Mouse (Mus musculus): ENCODE results near the gene Sipa1l3. TPM values are rescaled to one million over a fixed set of nuclear protein-coding genes. Genes with fewer than 3 reads are reported as not detected.

Gene Sipa1l3
- polyA plus RNA-seq, 1 experiment = 19.0 TPM

DNA sequence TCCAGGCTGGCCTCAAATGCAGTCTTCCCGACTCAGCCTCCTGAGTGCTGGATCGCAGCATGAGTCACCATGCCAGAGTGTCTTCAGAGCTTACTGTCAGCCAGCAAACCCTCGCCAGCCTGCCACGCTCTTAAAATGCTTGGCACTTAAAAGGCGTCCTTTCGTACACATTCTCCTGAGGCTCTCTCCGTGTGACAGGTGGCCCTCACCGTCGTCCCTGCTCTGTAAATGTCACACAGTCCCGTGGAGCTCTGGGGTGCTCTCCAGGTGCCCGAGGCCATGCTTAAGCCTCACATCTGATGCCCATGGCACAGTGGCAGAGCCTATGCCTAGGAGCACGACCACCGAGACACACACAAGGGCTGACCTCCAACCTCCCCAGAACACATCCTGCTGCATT, 132.1 kb downstream of the Sipa1l3 start:
- Histone ChIP-seq H3K36me3 (ENCODE audit: control insufficient read depth, insufficient read depth) (peaks cover 5% of the 10 kb centered on the region), H3K4me3 (no peak overlapping the region), H3K4me2 (ENCODE audit: low read depth) (no peak overlapping the region), H3ac (ENCODE audit: control insufficient read depth, insufficient read length) (no peak overlapping the region), H3K79me2 (ENCODE audit: control insufficient read depth, insufficient read depth) (no peaks in the 10 kb centered on the region), H3K27me3 (ENCODE audit: control insufficient read depth, insufficient read depth, insufficient read length) (no peaks in the 10 kb centered on the region)
- no peak for TF ChIP-seq REST (IDR thresholded peaks at IDR 0.05; ENCODE audit: insufficient read depth, insufficient read length)
- no peak for TF ChIP-seq CEBPB (IDR thresholded peaks at IDR 0.05; ENCODE audit: insufficient read depth, poor library complexity, severe bottlenecking)
- TF ChIP-seq MYOD1 (IDR thresholded peaks at IDR 0.05; ENCODE audit: control insufficient read depth in 1 of 3, insufficient read length in 2 of 3, low read depth in 2 of 3) = no peak
- no peak for TF ChIP-seq E2F4 (IDR thresholded peaks at IDR 0.05; ENCODE audit: insufficient read depth)
- TF ChIP-seq POLR2A (IDR thresholded peaks at IDR 0.05; ENCODE audit: insufficient read length, low read depth) = no peak
- no peak for TF ChIP-seq POLR2AphosphoS2 (IDR thresholded peaks at IDR 0.05; ENCODE audit: insufficient read length, low read depth)
- no peak for TF ChIP-seq SRF (IDR thresholded peaks at IDR 0.05; ENCODE audit: control insufficient read depth, insufficient read length, low read depth)

DNA sequence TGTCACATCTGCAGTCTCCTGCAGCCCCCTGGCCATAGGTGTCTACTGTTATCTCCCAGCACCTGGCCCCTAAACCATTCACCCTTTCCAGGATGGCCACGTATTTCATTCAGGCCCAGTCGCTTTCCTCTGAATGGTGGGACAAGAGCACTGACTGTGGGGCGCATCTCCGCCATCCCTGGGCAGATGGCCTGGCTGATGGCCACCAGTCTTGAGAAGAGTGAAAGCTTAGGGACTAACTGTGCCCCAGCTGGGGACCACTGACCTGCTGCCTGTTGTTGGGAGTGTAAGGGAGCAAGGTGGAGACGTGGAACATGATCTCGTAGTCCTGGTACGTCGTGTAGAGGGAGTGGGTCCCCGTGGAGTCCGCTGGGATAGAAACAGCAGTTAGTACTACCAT, 132.7 kb downstream of the Sipa1l3 start:
- no peak overlapping the region for H3ac ChIP-seq (ENCODE audit: control insufficient read depth, insufficient read length)
- no peak overlapping the region for H3K4me3 ChIP-seq
- no peaks in the 10 kb centered on the region for H3K27me3 ChIP-seq (ENCODE audit: control insufficient read depth, insufficient read depth, insufficient read length)
- H3K4me2 ChIP-seq (ENCODE audit: low read depth) = no peak overlapping the region
- H3K79me2 ChIP-seq (ENCODE audit: control insufficient read depth, insufficient read depth) = no peaks in the 10 kb centered on the region
- TF ChIP-seq TCF12 (IDR thresholded peaks at IDR 0.05; ENCODE audit: insufficient read depth, poor library complexity, severe bottlenecking) (no peak), POLR2A (IDR thresholded peaks at IDR 0.05; ENCODE audit: insufficient read length, low read depth) (no peak), E2F4 (IDR thresholded peaks at IDR 0.05; ENCODE audit: insufficient read depth) (no peak), CEBPB (IDR thresholded peaks at IDR 0.05; ENCODE audit: insufficient read depth, poor library complexity, severe bottlenecking) (no peak), MYOG (IDR thresholded peaks at IDR 0.05; ENCODE audit: control insufficient read depth in 1 of 3, insufficient read depth in 1 of 3, insufficient read length in 2 of 3, low read depth in 2 of 3) (no peak), MYOD1 (IDR thresholded peaks at IDR 0.05; ENCODE audit: control insufficient read depth in 1 of 3, insufficient read length in 2 of 3, low read depth in 2 of 3) (no peak), TCF3 (IDR thresholded peaks at IDR 0.05; ENCODE audit: insufficient read length, low read depth) (no peak), REST (IDR thresholded peaks at IDR 0.05; ENCODE audit: insufficient read depth, insufficient read length) (no peak), POLR2AphosphoS2 (IDR thresholded peaks at IDR 0.05; ENCODE audit: insufficient read length, low read depth) (no peak), MAX (IDR thresholded peaks at IDR 0.05; ENCODE audit: low read depth) (no peak), USF1 (IDR thresholded peaks at IDR 0.05; ENCODE audit: low read depth) (no peak), SRF (IDR thresholded peaks at IDR 0.05; ENCODE audit: control insufficient read depth, insufficient read length, low read depth) (no peak)
- H3K36me3 ChIP-seq (ENCODE audit: control insufficient read depth, insufficient read depth) = peaks cover 5% of the 10 kb centered on the region

DNA sequence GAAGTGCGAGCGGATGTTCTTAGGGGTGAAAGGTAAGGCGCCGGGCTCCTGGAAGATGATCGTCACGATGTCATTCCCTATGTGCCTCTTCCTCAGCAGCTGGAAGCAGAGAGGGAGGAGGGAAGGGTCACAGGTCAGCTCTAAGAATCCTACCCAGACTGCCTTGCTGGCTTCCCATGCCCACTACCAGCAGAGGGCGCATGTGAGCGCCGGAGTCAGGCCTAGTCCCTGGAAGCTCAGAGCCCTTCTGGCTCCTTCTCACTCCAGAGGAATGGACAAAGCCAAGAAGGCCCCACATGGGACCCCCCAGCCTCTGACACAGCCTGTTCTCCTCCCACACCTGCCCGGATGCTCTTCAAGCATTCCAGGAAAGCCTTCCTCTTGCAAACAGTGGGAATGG, 135.2 kb downstream of the Sipa1l3 start:
- peaks cover 5% of the 10 kb centered on the region for H3K36me3 ChIP-seq (ENCODE audit: control insufficient read depth, insufficient read depth)
- no peaks in the 10 kb centered on the region for H3K79me2 ChIP-seq (ENCODE audit: control insufficient read depth, insufficient read depth)
- no peaks in the 10 kb centered on the region for H3K27me3 ChIP-seq (ENCODE audit: control insufficient read depth, insufficient read depth, insufficient read length)
- TF ChIP-seq SRF (IDR thresholded peaks at IDR 0.05; ENCODE audit: control insufficient read depth, insufficient read length, low read depth) = no peak
- TF ChIP-seq USF1 (IDR thresholded peaks at IDR 0.05; ENCODE audit: low read depth) = no peak
- TF ChIP-seq TCF12 (IDR thresholded peaks at IDR 0.05; ENCODE audit: insufficient read depth, poor library complexity, severe bottlenecking) = no peak
- TF ChIP-seq MYOD1 (IDR thresholded peaks at IDR 0.05; ENCODE audit: control insufficient read depth in 1 of 3, insufficient read length in 2 of 3, low read depth in 2 of 3) = no peak
- no peak for TF ChIP-seq POLR2AphosphoS2 (IDR thresholded peaks at IDR 0.05; ENCODE audit: insufficient read length, low read depth)
- TF ChIP-seq MYOG (IDR thresholded peaks at IDR 0.05; ENCODE audit: control insufficient read depth in 1 of 3, insufficient read depth in 1 of 3, insufficient read length in 2 of 3, low read depth in 2 of 3) = no peak
- TF ChIP-seq REST (IDR thresholded peaks at IDR 0.05; ENCODE audit: insufficient read depth, insufficient read length) = no peak
- no peak for TF ChIP-seq POLR2A (IDR thresholded peaks at IDR 0.05; ENCODE audit: insufficient read length, low read depth)
- TF ChIP-seq CEBPB (IDR thresholded peaks at IDR 0.05; ENCODE audit: insufficient read depth, poor library complexity, severe bottlenecking) = no peak
- TF ChIP-seq MAX (IDR thresholded peaks at IDR 0.05; ENCODE audit: low read depth) = no peak
- H3K4me2 ChIP-seq (ENCODE audit: low read depth) = no peak overlapping the region
- no peak overlapping the region for H3K4me3 ChIP-seq
- H3ac ChIP-seq (ENCODE audit: control insufficient read depth, insufficient read length) = no peak overlapping the region

DNA sequence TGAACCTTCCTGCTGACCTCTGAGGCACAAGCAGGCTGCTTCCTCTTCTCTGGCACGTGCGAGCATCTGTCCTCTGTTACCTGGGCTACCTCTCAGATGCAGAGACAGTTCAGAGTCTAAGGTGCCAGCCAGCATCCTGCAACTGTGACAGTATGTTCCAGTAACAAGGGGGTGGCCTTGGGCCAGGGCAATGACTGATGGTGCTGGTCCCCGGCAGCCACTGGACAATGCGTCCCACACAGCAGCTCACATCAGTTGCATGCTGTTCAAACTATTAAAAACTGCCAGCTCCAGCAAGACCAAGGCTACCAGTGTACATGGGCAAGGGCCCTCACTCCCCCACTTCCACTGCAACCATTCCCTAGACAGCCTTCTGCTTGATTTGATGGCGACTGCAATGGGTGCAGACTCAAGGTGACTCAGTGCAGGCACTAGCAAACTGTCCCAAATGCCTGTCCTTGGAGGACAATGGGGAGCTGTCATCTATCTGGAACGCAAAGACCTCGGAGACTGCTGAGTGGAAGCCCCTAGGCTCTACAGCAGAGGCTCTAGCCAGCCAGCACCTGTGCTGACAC, 136.9 kb downstream of the Sipa1l3 start:
- no peak overlapping the region for H3ac ChIP-seq (ENCODE audit: control insufficient read depth, insufficient read length)
- no peaks in the 10 kb centered on the region for H3K79me2 ChIP-seq (ENCODE audit: control insufficient read depth, insufficient read depth)
- no peaks in the 10 kb centered on the region for H3K27me3 ChIP-seq (ENCODE audit: control insufficient read depth, insufficient read depth, insufficient read length)
- no peak overlapping the region for H3K4me2 ChIP-seq (ENCODE audit: low read depth)
- H3K36me3 ChIP-seq (ENCODE audit: control insufficient read depth, insufficient read depth) = peaks cover 5% of the 10 kb centered on the region
- no peak overlapping the region for H3K4me3 ChIP-seq
- no peak for TF ChIP-seq MYOD1 (IDR thresholded peaks at IDR 0.05; ENCODE audit: control insufficient read depth in 1 of 3, insufficient read length in 2 of 3, low read depth in 2 of 3)
- TF ChIP-seq MAX (IDR thresholded peaks at IDR 0.05; ENCODE audit: low read depth) = no peak
- no peak for TF ChIP-seq TCF12 (IDR thresholded peaks at IDR 0.05; ENCODE audit: insufficient read depth, poor library complexity, severe bottlenecking)
- TF ChIP-seq USF1 (IDR thresholded peaks at IDR 0.05; ENCODE audit: low read depth) = no peak
- TF ChIP-seq REST (IDR thresholded peaks at IDR 0.05; ENCODE audit: insufficient read depth, insufficient read length) = no peak
- TF ChIP-seq SRF (IDR thresholded peaks at IDR 0.05; ENCODE audit: control insufficient read depth, insufficient read length, low read depth) = no peak
- no peak for TF ChIP-seq MYOG (IDR thresholded peaks at IDR 0.05; ENCODE audit: control insufficient read depth in 1 of 3, insufficient read depth in 1 of 3, insufficient read length in 2 of 3, low read depth in 2 of 3)
- TF ChIP-seq TCF3 (IDR thresholded peaks at IDR 0.05; ENCODE audit: insufficient read length, low read depth) = no peak
- no peak for TF ChIP-seq CEBPB (IDR thresholded peaks at IDR 0.05; ENCODE audit: insufficient read depth, poor library complexity, severe bottlenecking)
- no peak for TF ChIP-seq POLR2AphosphoS2 (IDR thresholded peaks at IDR 0.05; ENCODE audit: insufficient read length, low read depth)
- no peak for TF ChIP-seq POLR2A (IDR thresholded peaks at IDR 0.05; ENCODE audit: insufficient read length, low read depth)
- TF ChIP-seq E2F4 (IDR thresholded peaks at IDR 0.05; ENCODE audit: insufficient read depth) = no peak
